Mouse (Mus musculus) lung, embryonic 14.5 days (tissue): Measurements from ENCODE around the gene Fam198b. TPM values are rescaled to one million over a fixed set of nuclear protein-coding genes. Genes with fewer than 3 reads are reported as not detected.

Source experiments
- ATAC-seq: fragments of 200-750 bp; cut with Nextera tagmentation; 2 replicates; pipeline ENCODE4 v1.8.0; 2017; ENCODE audit warnings: mild to moderate bottlenecking, moderate TSS enrichment, moderate library complexity; ENCODE audit not compliant: insufficient read depth
- DNase-seq: peaks from one replicate; pipeline ENCODE4 v3.0.0-alpha.2; 2015
- H3K27ac ChIP-seq: fragments of 300-500 bp; sonication (generic); 2 replicates; pipeline ENCODE4 v1.5.1; 2014; ENCODE audit warnings: low read depth, mild to moderate bottlenecking, moderate library complexity
- H3K27me3 ChIP-seq: fragments of 300-500 bp; sonication (generic); 2 replicates; pipeline ENCODE4 v1.6.1; 2014; ENCODE audit warnings: low read length, control low read depth; ENCODE audit not compliant: insufficient read depth
- H3K36me3 ChIP-seq: fragments of 300-500 bp; sonication (generic); 2 replicates; pipeline ENCODE4 v1.6.1; 2014; ENCODE audit warnings: control low read depth; ENCODE audit not compliant: insufficient read depth
- H3K4me1 ChIP-seq: fragments of 300-500 bp; sonication (generic); 2 replicates; pipeline ENCODE4 v1.6.1; 2014; ENCODE audit warnings: antibody characterized with exemption, control low read depth; ENCODE audit not compliant: insufficient read depth
- H3K4me2 ChIP-seq: fragments of 300-500 bp; sonication (generic); 2 replicates; pipeline ENCODE4 v1.6.1; 2014; ENCODE audit warnings: mild to moderate bottlenecking
- H3K4me3 ChIP-seq: fragments of 300-500 bp; sonication (generic); 2 replicates; pipeline ENCODE4 v1.5.1; 2014; ENCODE audit warnings: low read depth, low read length
- H3K9ac ChIP-seq: fragments of 300-500 bp; sonication (generic); 2 replicates; pipeline ENCODE4 v1.6.1; 2014
- H3K9me3 ChIP-seq: fragments of 300-500 bp; sonication (generic); 2 replicates; pipeline ENCODE4 v1.6.1; 2016; ENCODE audit warnings: low read depth, low read length, control low read depth
- CTCF ChIP-seq: IDR thresholded peaks from 2 replicates; pipeline ENCODE4 v1.5.1; 2016; ENCODE audit warnings: antibody characterized with exemption, low read depth
- WGBS: fragments of 180-500 bp; shearing (Covaris S2); extraction: QIAGEN DNeasy Blood & Tissue Kit; methylation state at CpG from one replicate; pipeline ENCODE4 v1.1.7; 2014; 5-methylcytosine and 5-hydroxymethylcytosine counted together
- polyA plus RNA-seq: library from polyadenylated mRNA; unstranded; fragments of >200 nt; fragmentation: Nextera tagmentation; extraction: Ambion mirVana; gene quantifications from 2 replicates; pipeline ENCODE4 v1.2.1, GENCODE M21; 2014

Fam198b gene
- polyA plus RNA-seq, 1 experiment from 2014 or later, result 17.8 TPM

- H3K27me3 ChIP-seq, result no peaks in the 10 kb centered on the region
- ATAC-seq (no peak), DNase-seq (peak; percentile 40)
- H3K9ac ChIP-seq, result no peak overlapping the region
- TF ChIP-seq CTCF, result no peak
- no peak overlapping the region for H3K27ac ChIP-seq
- no peaks in the 10 kb centered on the region for H3K36me3 ChIP-seq
- H3K4me3 ChIP-seq, result no peak overlapping the region
- H3K9me3 ChIP-seq, result no peaks in the 10 kb centered on the region
- H3K4me2 ChIP-seq, result no peak overlapping the region
- WGBS, result 72% methylated on average over 2 of the region's 2 CpGs
- H3K4me1 ChIP-seq, result no peaks in the 10 kb centered on the region
These were observed 34.7 kb upstream of the Fam198b start for GRCm38 (mm10) chr3:79849621-79850020.

DNA sequence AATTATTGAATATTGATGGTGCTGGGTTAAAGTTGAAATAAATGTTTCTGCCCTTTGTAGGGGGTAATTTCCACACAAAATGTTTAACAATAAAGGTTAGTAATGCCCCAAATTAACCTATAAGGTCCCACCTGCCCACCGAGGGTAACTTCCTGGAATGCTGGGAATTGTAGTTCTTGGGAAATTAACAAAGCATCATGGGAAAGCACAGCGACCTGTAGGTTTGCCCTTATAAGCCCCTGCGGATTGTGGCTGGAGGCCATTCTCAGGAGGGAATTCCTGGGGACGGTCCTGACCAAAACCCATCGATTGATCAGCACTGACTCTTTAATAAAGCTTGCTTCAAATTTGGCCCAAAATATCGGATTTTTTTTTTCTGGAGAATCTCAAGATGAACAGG, 33.7 kb upstream of the Fam198b start:
- 44% methylated on average over 6 of the region's 6 CpGs for WGBS
- Histone ChIP-seq H3K9ac (no peak overlapping the region), H3K9me3 (no peaks in the 10 kb centered on the region), H3K4me1 (no peaks in the 10 kb centered on the region), H3K36me3 (no peaks in the 10 kb centered on the region), H3K27me3 (no peaks in the 10 kb centered on the region), H3K27ac (no peak overlapping the region), H3K4me3 (no peak overlapping the region), H3K4me2 (no peak overlapping the region)
- TF ChIP-seq CTCF, result no peak
- ATAC-seq, result no peak
- no peak for DNase-seq

- no peak for ATAC-seq
- TF ChIP-seq CTCF, result no peak
- WGBS, result 43% methylated on average over 3 of the region's 3 CpGs
These were observed 32.2 kb upstream of the Fam198b start for GRCm38 (mm10) chr3:79852108-79852507.

DNA sequence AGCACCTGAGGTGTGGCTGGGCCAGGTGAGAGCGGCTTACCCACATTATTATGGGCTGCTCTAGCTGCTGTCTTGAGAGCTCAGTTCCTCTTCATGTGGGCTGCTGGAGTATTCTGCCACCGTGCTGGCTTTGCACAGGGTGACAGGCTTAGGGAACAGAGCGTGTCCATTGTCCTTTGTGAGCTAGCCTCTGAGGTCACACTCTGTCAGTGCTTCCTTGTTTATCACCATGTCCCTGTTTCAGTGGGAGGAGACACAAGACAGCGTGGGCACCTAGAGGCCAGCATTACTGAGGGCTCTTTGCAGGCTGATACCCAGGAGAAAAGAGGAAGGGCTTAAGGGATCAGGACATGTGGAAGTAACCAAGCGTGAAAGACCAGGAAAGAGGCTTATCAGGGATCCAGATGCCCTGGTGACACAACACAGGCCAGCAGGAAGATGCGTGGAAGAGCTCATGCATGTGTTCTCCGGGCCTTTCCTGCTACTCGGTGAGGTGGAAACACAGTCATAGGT, 31.6 kb upstream of the Fam198b start, which contains the start of gene Tmem144:
Gene Tmem144 (minus strand): TSS at position 120 of the 513 bp plus-strand sequence.
- 60% methylated on average over 8 of the region's 8 CpGs for WGBS
- ATAC-seq (peak; percentile 47), DNase-seq (no peak)
- no peak within 1 kb of the TSS for H3K4me3 ChIP-seq
- no peaks in the 10 kb centered on the region for H3K4me1 ChIP-seq
- no peaks in the 10 kb centered on the region for H3K27me3 ChIP-seq
- H3K36me3 ChIP-seq, result no peaks in the 10 kb centered on the region
- no peak within 1 kb of the TSS for H3K9ac ChIP-seq
- H3K9me3 ChIP-seq, result no peaks in the 10 kb centered on the region
- no peak within 1 kb of the TSS for H3K27ac ChIP-seq
- no peak within 1 kb of the TSS for H3K4me2 ChIP-seq
- TF ChIP-seq CTCF, result no peak

More at GRCm38 (mm10) chr3:79852108-79852507, 32.2 kb upstream of the Fam198b start:
- no peak overlapping the region for H3K9ac ChIP-seq
- DNase-seq, result no peak
- H3K27me3 ChIP-seq, result no peaks in the 10 kb centered on the region
- H3K36me3 ChIP-seq, result no peaks in the 10 kb centered on the region
- H3K4me1 ChIP-seq, result no peaks in the 10 kb centered on the region
- H3K9me3 ChIP-seq, result no peaks in the 10 kb centered on the region
- no peak overlapping the region for H3K27ac ChIP-seq
- no peak overlapping the region for H3K4me2 ChIP-seq
- no peak overlapping the region for H3K4me3 ChIP-seq

DNA sequence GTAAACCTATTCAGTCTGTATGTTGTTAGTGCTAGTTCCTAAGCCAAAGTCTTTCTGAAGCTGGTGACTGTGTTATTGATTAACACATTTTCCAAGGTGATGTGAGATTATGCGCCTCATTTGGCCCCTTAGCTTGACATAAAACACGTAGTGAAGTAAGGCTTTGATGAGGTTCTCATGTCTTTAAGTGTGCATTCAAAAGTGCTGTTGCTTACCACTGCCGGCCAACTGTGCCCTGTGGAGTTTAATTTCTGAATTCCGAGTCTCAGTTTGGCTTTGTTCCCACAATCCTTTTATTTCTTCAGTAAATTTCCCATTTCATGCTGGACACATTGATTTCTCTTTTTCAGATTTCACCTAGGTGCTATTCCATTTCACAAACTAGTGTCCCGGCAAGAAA, 26.6 kb upstream of the Fam198b start:
- H3K4me2 ChIP-seq, result no peak overlapping the region
- TF ChIP-seq CTCF, result no peak
- DNase-seq (no peak), ATAC-seq (no peak)
- no peak overlapping the region for H3K27ac ChIP-seq
- 58% methylated on average over 5 of the region's 5 CpGs for WGBS
- H3K9ac ChIP-seq, result no peak overlapping the region
- H3K4me3 ChIP-seq, result no peak overlapping the region
- H3K9me3 ChIP-seq, result no peaks in the 10 kb centered on the region
- no peaks in the 10 kb centered on the region for H3K36me3 ChIP-seq
- no peaks in the 10 kb centered on the region for H3K4me1 ChIP-seq
- H3K27me3 ChIP-seq, result no peaks in the 10 kb centered on the region

GRCm38 (mm10) chr3:79858221-79858620, 26.1 kb upstream of the Fam198b start:
- Histone ChIP-seq H3K9me3 (no peaks in the 10 kb centered on the region), H3K36me3 (no peaks in the 10 kb centered on the region), H3K27me3 (no peaks in the 10 kb centered on the region), H3K9ac (no peak overlapping the region), H3K4me2 (no peak overlapping the region), H3K4me1 (no peaks in the 10 kb centered on the region), H3K27ac (no peak overlapping the region), H3K4me3 (no peak overlapping the region)
- DNase-seq (no peak), ATAC-seq (no peak)
- TF ChIP-seq CTCF, result no peak
- 87% methylated on average over 3 of the region's 3 CpGs for WGBS

DNA sequence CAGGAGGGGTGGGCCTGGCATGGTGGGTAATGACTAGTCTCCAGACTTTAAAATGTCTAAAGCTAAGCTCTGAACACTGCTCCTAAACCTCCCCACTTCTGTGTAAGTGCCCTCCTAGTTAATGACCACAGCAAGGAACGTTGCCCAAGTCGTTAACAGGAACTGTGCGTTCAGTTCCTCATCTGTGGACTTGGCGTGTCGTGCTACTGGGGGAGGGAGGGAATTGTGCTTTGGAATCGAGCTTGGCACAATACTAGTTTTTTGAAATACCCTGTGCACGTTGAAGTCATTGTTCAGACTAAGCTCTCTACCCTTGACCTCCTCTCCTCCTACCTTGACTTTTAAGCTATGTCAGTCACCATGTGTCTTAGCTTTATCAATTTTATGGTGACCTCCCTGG, 19.5 kb upstream of the Fam198b start:
- Histone ChIP-seq H3K9me3 (no peaks in the 10 kb centered on the region), H3K4me1 (no peaks in the 10 kb centered on the region), H3K4me2 (no peak overlapping the region), H3K27me3 (no peaks in the 10 kb centered on the region), H3K4me3 (no peak overlapping the region), H3K27ac (no peak overlapping the region), H3K9ac (no peak overlapping the region), H3K36me3 (no peaks in the 10 kb centered on the region)
- ATAC-seq (no peak), DNase-seq (no peak)
- 70% methylated on average over 7 of the region's 7 CpGs for WGBS
- no peak for TF ChIP-seq CTCF

DNA sequence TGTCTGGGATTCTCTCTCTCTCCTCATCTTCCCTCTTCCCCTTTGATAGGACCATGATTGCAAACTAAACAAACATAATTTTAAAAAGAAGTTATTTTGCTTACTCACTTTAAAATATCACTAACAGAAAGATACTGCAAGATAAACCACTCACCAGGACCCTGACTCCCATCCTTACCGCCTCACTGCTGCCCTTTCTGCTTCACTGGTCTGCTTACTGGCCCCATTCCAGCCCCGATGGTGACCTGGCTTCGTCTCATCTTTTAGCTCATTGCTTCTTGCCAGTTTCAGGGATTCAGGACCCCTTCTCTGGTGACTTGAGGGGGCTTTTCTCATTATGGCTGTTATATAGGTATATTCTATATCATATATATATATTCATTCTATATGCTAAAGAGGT, 18.2 kb upstream of the Fam198b start:
- Histone ChIP-seq H3K27ac (no peak overlapping the region), H3K4me2 (no peak overlapping the region), H3K27me3 (no peaks in the 10 kb centered on the region), H3K9me3 (no peaks in the 10 kb centered on the region), H3K4me1 (no peaks in the 10 kb centered on the region), H3K36me3 (no peaks in the 10 kb centered on the region), H3K9ac (no peak overlapping the region), H3K4me3 (no peak overlapping the region)
- TF ChIP-seq CTCF, result no peak
- 81% methylated on average over 3 of the region's 3 CpGs for WGBS
- DNase-seq (no peak), ATAC-seq (no peak)
